Mouse (Mus musculus) CH12.LX (cell line): Measurements from ENCODE around the gene Megf11. TPM values are rescaled to one million over a fixed set of nuclear protein-coding genes. Genes with fewer than 3 reads are reported as not detected.

ENCODE experiments used
- DNase-seq: peaks from one replicate; pipeline ENCODE4 v3.0.0-alpha.2; 2013; ENCODE audit errors: extremely low read depth
- H3K27ac ChIP-seq: 2 replicates; pipeline ENCODE4 v1.5.1; 2012; ENCODE audit warnings: low read depth, mild to moderate bottlenecking, control low read depth, moderate library complexity; ENCODE audit not compliant: insufficient read depth
- H3K27me3 ChIP-seq: replicated peaks from 2 replicates; pipeline ENCODE3; 2012; ENCODE audit warnings: inconsistent platforms
- H3K36me3 ChIP-seq, 2 experiments: replicated peaks in 1 of 2; 2 replicates each; pipeline versions ENCODE3 to v1.6.1; 2012; ENCODE audit warnings: inconsistent platforms in 1 of 2, low read length in 1 of 2, mild to moderate bottlenecking in 1 of 2, mixed read lengths in 1 of 2, moderate library complexity in 1 of 2; ENCODE audit not compliant: control insufficient read depth in 1 of 2, insufficient read depth in 1 of 2
- H3K4me1 ChIP-seq, 2 experiments: 2 replicates each; pipeline ENCODE4 v1.6.1; 2012; ENCODE audit warnings: inconsistent platforms in 1 of 2, moderate library complexity in 1 of 2; ENCODE audit not compliant: insufficient read depth in 2 of 2, control insufficient read depth in 1 of 2
- H3K4me2 ChIP-seq: 2 replicates; pipeline ENCODE4 v1.6.1; 2012; ENCODE audit warnings: low read depth, mild to moderate bottlenecking, control low read depth; ENCODE audit not compliant: poor library complexity, insufficient read depth, severe bottlenecking
- H3K4me3 ChIP-seq, 3 experiments: fragments of 150-350 bp in 1 of 3; sonication (generic) in 1 of 3; replicated peaks in 1 of 3; 2 replicates each; pipeline versions ENCODE3 to v1.5.1; 2011 to 2012; ENCODE audit warnings: low read depth in 2 of 3, low read length in 2 of 3, mild to moderate bottlenecking in 2 of 3, moderate library complexity in 2 of 3, control low read depth in 1 of 3, improper control_type of control experiment in 1 of 3, inconsistent platforms in 1 of 3, mixed read lengths in 1 of 3; ENCODE audit not compliant: poor library complexity in 1 of 3
- H3K79me2 ChIP-seq: replicated peaks from 2 replicates; pipeline ENCODE4 v1.6.1; 2012; ENCODE audit warnings: mild to moderate bottlenecking, moderate library complexity; ENCODE audit not compliant: control insufficient read depth, poor library complexity, insufficient read depth, severe bottlenecking; ENCODE audit errors: extremely low read depth
- H3K9ac ChIP-seq: 2 replicates; pipeline ENCODE4 v1.6.1; 2012; ENCODE audit warnings: low read depth, mild to moderate bottlenecking, control low read depth, moderate library complexity; ENCODE audit not compliant: insufficient read depth
- H3K9me3 ChIP-seq: replicated peaks from 2 replicates; pipeline ENCODE3; 2012; ENCODE audit warnings: low read length, inconsistent platforms, mixed read lengths
- E2F4 ChIP-seq: IDR thresholded peaks from 2 replicates; pipeline ENCODE4 v1.6.1; 2011; ENCODE audit warnings: low read depth, low read length, improper control_type of control experiment; ENCODE audit not compliant: insufficient replicate concordance
- GABPA ChIP-seq: IDR thresholded peaks from 2 replicates; pipeline ENCODE4 v1.6.1; 2012; ENCODE audit warnings: low read depth, low read length, improper control_type of control experiment, inconsistent platforms; ENCODE audit not compliant: insufficient replicate concordance
- HCFC1 ChIP-seq: IDR thresholded peaks from 2 replicates; pipeline ENCODE4 v1.6.1; 2012; ENCODE audit warnings: low read depth, mild to moderate bottlenecking, inconsistent platforms, low read length, improper control_type of control experiment
- JUN ChIP-seq: IDR thresholded peaks from 2 replicates; pipeline ENCODE4 v1.6.1; 2011; ENCODE audit warnings: low read depth, mild to moderate bottlenecking, low read length, improper control_type of control experiment, moderate library complexity; ENCODE audit not compliant: insufficient read depth
- JUND ChIP-seq: conservative IDR thresholded peaks from 2 replicates; pipeline ENCODE4 v1.6.1; 2011; ENCODE audit warnings: low read depth, low read length, improper control_type of control experiment
- MAZ ChIP-seq: IDR thresholded peaks from 2 replicates; pipeline ENCODE4 v1.6.1; 2012; ENCODE audit warnings: low read depth, mild to moderate bottlenecking, inconsistent platforms, low read length, improper control_type of control experiment, moderate library complexity
- MXI1 ChIP-seq: IDR thresholded peaks from 2 replicates; pipeline ENCODE4 v1.6.1; 2011; ENCODE audit warnings: mild to moderate bottlenecking, low read depth, low read length, improper control_type of control experiment
- POLR2A ChIP-seq: IDR thresholded peaks from 2 replicates; pipeline ENCODE4 v1.6.1; 2011; ENCODE audit warnings: low read depth, mild to moderate bottlenecking, improper control_type of control experiment, low read length
- POLR2AphosphoS2 ChIP-seq: IDR thresholded peaks from 2 replicates; pipeline ENCODE4 v1.6.1; 2011; ENCODE audit warnings: low read depth, low read length, improper control_type of control experiment
- RAD21 ChIP-seq: IDR thresholded peaks from 2 replicates; pipeline ENCODE4 v1.6.1; 2011; ENCODE audit warnings: low read depth, mild to moderate bottlenecking, low read length, improper control_type of control experiment, moderate library complexity
- SMC3 ChIP-seq: IDR thresholded peaks from 2 replicates; pipeline ENCODE4 v1.6.1; 2011; ENCODE audit warnings: low read depth, low read length, improper control_type of control experiment
- TCF12 ChIP-seq: IDR thresholded peaks from 2 replicates; pipeline ENCODE4 v1.6.1; 2014; ENCODE audit warnings: low read depth, mild to moderate bottlenecking, inconsistent platforms, low read length, improper control_type of control experiment
- ZC3H11A ChIP-seq: IDR thresholded peaks from 2 replicates; pipeline ENCODE4 v1.6.1; 2012; ENCODE audit warnings: low read depth, mild to moderate bottlenecking, inconsistent platforms, low read length, improper control_type of control experiment
- ZKSCAN1 ChIP-seq: IDR thresholded peaks from 2 replicates; pipeline ENCODE4 v1.6.1; 2012; ENCODE audit warnings: low read depth, inconsistent platforms, low read length, improper control_type of control experiment, borderline replicate concordance
- ZNF384 ChIP-seq: IDR thresholded peaks from 2 replicates; pipeline ENCODE4 v1.6.1; 2012; ENCODE audit warnings: low read depth, low read length, improper control_type of control experiment, inconsistent platforms
- dilution Hi-C: fragments of 300-500 bp; cut with MboI; formaldehyde crosslinking; loops from 2 replicates; pipeline ENCODE4 v1.14.3; 2020; ENCODE audit warnings: low sequenced_read_pairs; ENCODE audit not compliant: extremely low pct_unique_long_range_greater_than_20kb, extremely low pct_ligation_motif_present
- in situ Hi-C: fragments of 300-500 bp; cut with MboI; formaldehyde crosslinking; loops from 3 replicates; pipeline ENCODE4 v1.14.3; 2019; ENCODE audit warnings: low sequenced_read_pairs, low pct_ligation_motif_present, low pct_unique_long_range_greater_than_20kb, mixed read lengths
- polyA plus RNA-seq: library from polyadenylated mRNA; unstranded; fragments of >175 nt; gene quantifications from 2 replicates; pipeline ENCODE4 v1.2.1, GENCODE M21; 2012; ENCODE audit warnings: low read depth; ENCODE audit not compliant: insufficient read length
- total RNA-seq, 2 experiments: library from RNA; depleted of rRNA; stranded (reverse); fragments of 300-350 nt in 1 of 2; fragments of >200 nt in 1 of 2; gene quantifications; 2 replicates each; pipeline ENCODE4 v1.2.3; 2012 to 2014

The Megf11 gene
- 0.04 TPM in 2 replicates for total RNA-seq (2012; rRNA removed)
- total RNA-seq (2014; rRNA removed) = not detected in 2 replicates
- polyA plus RNA-seq = 0.19 and 0.59 TPM in 2 replicates

- in situ Hi-C loops = no loop called here
- Histone ChIP-seq H3K79me2 (no peaks in the 10 kb centered on the region), H3K36me3 (no peaks in the 10 kb centered on the region), H3K9ac (no peak within 1 kb of the TSS), H3K9me3 (peaks cover 6% of the 10 kb centered on the region), H3K4me3 (no peak within 1 kb of the TSS), H3K27ac (no peak within 1 kb of the TSS), H3K4me2 (no peak within 1 kb of the TSS), H3K4me1 (no peaks in the 10 kb centered on the region), H3K27me3 (peaks cover 5% of the 10 kb centered on the region)
- dilution Hi-C loops = no loop called here
- no peak for DNase-seq
- TF ChIP-seq E2F4 = no peak
- no peak for TF ChIP-seq GABPA
These were observed at the start of gene Megf11 for GRCm38 (mm10) chr9:64385511-64386465. Gene Megf11 (plus strand): TSS chr9:64385626.

- no peak overlapping the region for H3K9ac ChIP-seq
- dilution Hi-C loops (no loop called here), in situ Hi-C loops (no loop called here)
- no peaks in the 10 kb centered on the region for H3K9me3 ChIP-seq
- H3K4me3 ChIP-seq = no peak overlapping the region
- H3K4me2 ChIP-seq = no peak overlapping the region
- no peak overlapping the region for H3K27ac ChIP-seq
- TF ChIP-seq ZC3H11A = no peak
- TF ChIP-seq ZKSCAN1 = no peak
- TF ChIP-seq POLR2AphosphoS2 = no peak
- TF ChIP-seq RAD21 = no peak
- no peak for TF ChIP-seq HCFC1
- no peak for TF ChIP-seq JUN
- TF ChIP-seq TCF12 = no peak
- TF ChIP-seq SMC3 = no peak
- TF ChIP-seq POLR2A = no peak
- TF ChIP-seq ZNF384 = no peak
- no peak for TF ChIP-seq JUND
- no peak for TF ChIP-seq MXI1
- no peak for TF ChIP-seq MAZ
- peaks cover 9 to 14% of the 10 kb centered on the region in 2 experiments for H3K4me1 ChIP-seq
- peaks cover 0 to 30% of the 10 kb centered on the region in 2 experiments for H3K36me3 ChIP-seq
- DNase-seq = no peak
- no peaks in the 10 kb centered on the region for H3K27me3 ChIP-seq
- no peaks in the 10 kb centered on the region; the same call in 1 of the 2 replicates for H3K79me2 ChIP-seq
These were observed 49.6 kb upstream of the Megf11 start for GRCm38 (mm10) chr9:64335825-64336224.
